In the genomic region with DNA sequence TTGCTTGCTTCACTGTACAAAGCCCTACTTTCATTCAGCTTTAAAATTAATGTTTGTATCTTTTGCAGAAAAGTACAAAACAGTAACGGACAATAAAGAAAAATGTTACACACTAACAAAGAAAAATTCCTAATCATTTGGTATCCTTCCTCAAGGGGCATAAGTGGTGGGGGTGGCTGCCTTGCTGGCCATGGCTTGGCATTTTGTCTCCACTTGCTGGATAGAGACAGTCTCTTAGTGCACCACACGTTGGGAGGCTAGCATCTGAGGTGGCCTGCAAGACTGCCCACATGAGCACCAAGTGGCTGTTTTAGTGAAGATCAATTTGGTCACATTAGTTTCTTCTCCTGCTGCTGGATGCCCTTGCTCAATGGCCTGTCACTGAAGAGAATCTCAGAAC, we compare ENCODE assay signal across 18 mouse cellular contexts.
A peak's percentile ranks its signal among the peaks of the same experiment; 100 is the strongest.
DNase-seq lines count a peak whose midpoint lies in the region; ATAC-seq lines count a peak whose summit lies in the region.
"Had no signal": no experiment of that assay in that cellular context is flagged by ENCODE, and none has a peak within 500 bp of the region (broad histone marks: within the 10 kb centered on the region; RNA-seq: fewer than 3 reads in every experiment).

No protein-coding gene starts in this region.

- H3K27ac ChIP-seq in heart, embryonic 10.5 days: no peak overlapping the region
- H3K27ac ChIP-seq in heart, embryonic 12.5 days (ENCODE audit: poor library complexity, severe bottlenecking): no peak overlapping the region

- H3K27me3 ChIP-seq in heart, embryonic 10.5 days (ENCODE audit: insufficient read depth, poor library complexity, severe bottlenecking): no peaks in the 10 kb centered on the region
- H3K27me3 ChIP-seq in heart, embryonic 12.5 days (replicated peaks): no peaks in the 10 kb centered on the region
- H3K27me3 ChIP-seq: Patski had no signal

- no peak overlapping the region for H3K4me2 ChIP-seq in heart, embryonic 12.5 days

- DNase-seq in heart, adult 11 months: peak; percentile 86
- DNase-seq in heart, adult 18-20 months: no peak
- peak; percentile 63 for DNase-seq in heart, embryonic 10.5 days (ENCODE audit: low spot score)
- DNase-seq: adrenal gland, adult 2 months; adrenal gland, adult 8-10 months; adrenal gland, postnatal 10 days; adrenal gland, postnatal 14 days; adrenal gland, postnatal 25 days; adrenal gland, postnatal 36 days; B cell, adult 2 months; cerebellum, adult 11 months; cerebellum, adult 11-12 months; cerebellum, adult 18-20 months had no signal

- H3K4me3 ChIP-seq in heart, embryonic 10.5 days: no peak overlapping the region
- H3K4me3 ChIP-seq in heart, embryonic 12.5 days: no peak overlapping the region

- 70% methylated on average over 2 of the region's 2 CpGs for WGBS in heart, embryonic 10.5 days
- WGBS in heart, embryonic 12.5 days: 75% methylated on average over 2 of the region's 2 CpGs

- no peaks in the 10 kb centered on the region for H3K4me1 ChIP-seq in heart, embryonic 10.5 days
- 0 out of 2 replicates have a peak, but pooled peaks cover 2% of the 10 kb centered on the region for H3K4me1 ChIP-seq in heart, embryonic 12.5 days (replicated peaks)

- no peaks in the 10 kb centered on the region for H3K36me3 ChIP-seq in heart, embryonic 10.5 days
- H3K36me3 ChIP-seq in heart, embryonic 12.5 days: no peaks in the 10 kb centered on the region
- H3K36me3 ChIP-seq: G1E had no signal

- H3K9ac ChIP-seq in heart, embryonic 12.5 days: no peak overlapping the region

- no peaks in the 10 kb centered on the region for H3K9me3 ChIP-seq in heart, embryonic 10.5 days
- no peaks in the 10 kb centered on the region for H3K9me3 ChIP-seq in heart, embryonic 12.5 days (replicated peaks)
- H3K9me3 ChIP-seq: G1E had no signal

- ATAC-seq in heart, embryonic 12.5 days (ENCODE audit: insufficient number of reproducible peaks, low FRiP score): no peak
- ATAC-seq: activated CD4-positive, CD25-positive, alpha-beta regulatory T cell, adult 4 months; CD4-positive, CD25-positive, alpha-beta regulatory T cell, adult 4 months; Patski had no signal

Comparison
In these comparisons a context has a peak if more than half of its experiments do, and no peak if none do; other contexts are left out.
1. DNase-seq: peak in heart, adult 11 months (single experiment) and heart, embryonic 10.5 days (single experiment); none in heart, adult 18-20 months (0 of 2).